Mouse (Mus musculus): Measurements from ENCODE around the gene Nr1h5. TPM values are rescaled to one million over a fixed set of nuclear protein-coding genes. Genes with fewer than 3 reads are reported as not detected.

The Nr1h5 gene
- not detected for total RNA-seq (2021)
- long read RNA-seq, experiment 1: 0 reads
- long read RNA-seq, experiment 2: 0 reads

GRCm38 (mm10) chr3:102964033-102964432 is at the start of gene Nr1h5:
Nr1h5 (minus strand) TSS chr3:102964133.
- no peak for DNase-seq (ENCODE audit: low spot score in 2 of 2)
- Histone ChIP-seq H3K27ac (no peak within 1 kb of the TSS), H3K4me3 (no peak within 1 kb of the TSS)
- no peak for TF ChIP-seq CTCF (conservative IDR thresholded peaks at IDR 0.05)

DNA sequence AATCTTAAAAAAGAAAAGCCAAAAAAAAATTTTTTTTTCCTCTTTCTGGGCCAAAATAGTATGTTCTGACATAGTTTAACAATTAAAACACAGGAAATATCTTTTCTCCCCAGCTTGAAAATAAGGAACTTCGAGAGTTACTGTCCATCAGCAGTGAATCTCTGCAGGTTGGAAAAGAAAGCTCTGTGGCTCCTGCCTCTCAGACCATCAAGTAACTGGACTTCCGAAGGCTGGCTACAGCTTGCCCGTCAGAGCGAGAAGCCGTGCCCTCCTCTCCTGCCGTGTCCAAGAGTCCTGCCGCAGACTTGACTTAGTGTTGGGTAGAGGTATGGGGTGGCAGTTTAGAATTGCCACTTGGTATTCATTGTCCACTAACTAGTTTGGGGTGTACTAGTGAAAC is 37.7 kb upstream of the Nr1h5 start:
- TF ChIP-seq CTCF (conservative IDR thresholded peaks at IDR 0.05): no peak
- Histone ChIP-seq H3K4me3 (no peak overlapping the region), H3K27ac (no peak overlapping the region)
- no peak for DNase-seq (ENCODE audit: low spot score in 2 of 2)

DNA sequence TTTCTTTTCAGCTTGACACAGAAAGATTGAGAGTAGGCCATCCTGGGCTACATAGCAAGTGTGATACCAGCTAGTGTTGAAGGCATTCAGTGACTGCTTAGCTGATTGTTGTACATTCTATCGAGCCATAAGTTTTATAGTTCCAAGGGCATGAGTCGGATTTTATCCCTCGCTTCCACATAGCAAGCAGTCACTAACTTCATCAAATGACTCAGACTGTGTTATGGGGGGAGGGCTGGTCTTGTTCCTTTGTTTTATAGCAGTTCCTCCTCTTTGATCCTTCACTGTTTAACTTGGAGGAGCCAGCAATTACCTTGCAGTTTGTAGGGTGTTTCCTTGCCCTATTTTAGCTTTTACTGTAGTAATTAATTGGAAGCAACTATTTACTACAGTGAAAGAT is 33.7 kb upstream of the Nr1h5 start:
- H3K27ac ChIP-seq: no peak overlapping the region
- H3K4me3 ChIP-seq: no peak overlapping the region
- no peak for DNase-seq (ENCODE audit: low spot score in 2 of 2)
- no peak for TF ChIP-seq CTCF (conservative IDR thresholded peaks at IDR 0.05)

DNA sequence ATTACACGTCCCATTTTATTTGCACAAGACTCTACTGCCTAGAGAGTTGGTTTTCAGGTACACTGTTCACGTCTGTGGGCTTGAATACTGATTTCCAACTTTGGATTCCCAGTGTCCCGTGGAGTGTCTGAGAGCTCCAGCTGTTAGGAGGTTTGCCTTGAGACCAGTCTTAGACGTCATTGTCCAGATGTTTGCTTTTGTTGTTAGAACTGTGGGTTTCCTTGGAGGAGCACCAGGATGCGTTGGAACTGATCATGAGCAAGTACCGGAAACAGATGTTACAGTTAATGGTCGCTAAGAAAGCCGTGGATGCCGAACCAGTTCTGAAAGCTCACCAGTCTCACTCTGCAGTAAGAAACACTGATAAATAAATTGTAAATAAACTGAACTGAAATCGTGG is 33.1 kb upstream of the Nr1h5 start:
- Histone ChIP-seq H3K27ac (no peak overlapping the region), H3K4me3 (no peak overlapping the region; the same call in 1 of the 2 replicates)
- no peak for TF ChIP-seq CTCF (conservative IDR thresholded peaks at IDR 0.05)
- no peak for DNase-seq (ENCODE audit: low spot score in 2 of 2)

DNA sequence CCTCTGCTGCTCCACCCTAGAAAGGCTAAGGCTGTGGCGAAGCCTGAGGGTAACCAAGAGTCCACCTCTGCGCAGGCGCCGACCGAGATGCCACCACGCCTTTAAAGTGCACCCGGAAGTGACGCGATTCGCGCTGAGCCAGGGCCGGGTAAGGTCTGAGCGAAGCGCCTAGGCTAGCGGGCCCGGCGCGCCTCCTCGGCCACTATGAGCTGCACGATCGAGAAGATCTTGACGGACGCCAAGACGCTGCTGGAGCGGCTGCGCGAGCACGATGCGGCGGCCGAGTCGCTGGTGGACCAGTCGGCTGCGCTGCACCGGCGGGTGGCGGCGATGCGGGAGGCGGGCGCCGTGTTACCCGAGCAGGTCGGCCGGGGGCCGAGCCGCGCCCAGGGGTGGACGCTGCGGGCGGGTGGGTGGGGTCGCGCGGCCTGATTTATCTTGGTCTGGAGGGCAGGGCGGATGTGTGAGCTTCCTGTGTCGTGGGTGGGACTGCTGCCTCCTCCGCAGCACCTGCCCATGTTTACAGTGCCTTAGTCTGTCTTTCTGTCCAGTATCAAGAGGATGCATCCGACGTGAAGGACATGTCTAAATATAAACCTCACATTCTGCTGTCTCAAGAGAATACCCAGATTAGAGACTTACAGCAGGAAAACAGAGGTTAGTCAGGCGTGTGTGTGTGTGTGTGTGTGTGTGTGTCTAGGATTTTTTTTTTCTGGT is 31.8 kb upstream of the Nr1h5 start, which contains the start of gene Sike1:
Gene Sike1, plus strand, starts transcription at position 104 of the 717 bp plus-strand sequence.
- Histone ChIP-seq H3K4me3 (peak within 1 kb of the TSS; percentile 91), H3K27ac (peak within 1 kb of the TSS; percentile 93)
- no peak for TF ChIP-seq CTCF (conservative IDR thresholded peaks at IDR 0.05)
- peak; percentile 94 for DNase-seq (ENCODE audit: low spot score in 2 of 2)

- Histone ChIP-seq H3K27ac (peak overlapping the region; percentile 93), H3K4me3 (peak overlapping the region; percentile 91)
- no peak for TF ChIP-seq CTCF (conservative IDR thresholded peaks at IDR 0.05)
- no peak for DNase-seq (ENCODE audit: low spot score in 2 of 2)
These were observed 31.3 kb upstream of the Nr1h5 start for GRCm38 (mm10) chr3:102995233-102995604.

DNA sequence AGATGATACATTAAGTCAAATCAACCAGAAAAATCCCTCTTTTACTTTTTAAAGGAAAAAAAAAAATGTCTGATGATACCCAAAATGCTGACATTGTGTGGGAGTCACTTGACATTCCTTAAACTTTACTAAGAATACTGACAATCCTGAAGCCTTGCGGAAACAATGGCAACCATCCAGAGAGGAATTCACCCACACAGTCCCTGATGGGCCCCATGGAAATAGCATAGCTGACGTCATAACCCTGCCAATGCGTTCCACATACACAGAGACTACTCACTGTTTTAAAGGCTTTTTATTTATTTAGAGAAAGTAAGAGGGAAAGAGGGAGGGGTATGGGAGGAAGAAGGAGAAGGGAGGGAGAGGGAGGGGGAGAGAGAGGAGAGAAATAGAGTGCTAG is 29.0 kb upstream of the Nr1h5 start:
- no peak for TF ChIP-seq CTCF (conservative IDR thresholded peaks at IDR 0.05)
- DNase-seq (ENCODE audit: low spot score in 2 of 2): no peak
- H3K4me3 ChIP-seq: no peak overlapping the region
- H3K27ac ChIP-seq: no peak overlapping the region

GRCm38 (mm10) chr3:102991041-102991440 is 27.1 kb upstream of the Nr1h5 start:
- Histone ChIP-seq H3K27ac (no peak overlapping the region), H3K4me3 (no peak overlapping the region)
- DNase-seq (ENCODE audit: low spot score in 2 of 2): no peak
- TF ChIP-seq CTCF (conservative IDR thresholded peaks at IDR 0.05): no peak

DNA sequence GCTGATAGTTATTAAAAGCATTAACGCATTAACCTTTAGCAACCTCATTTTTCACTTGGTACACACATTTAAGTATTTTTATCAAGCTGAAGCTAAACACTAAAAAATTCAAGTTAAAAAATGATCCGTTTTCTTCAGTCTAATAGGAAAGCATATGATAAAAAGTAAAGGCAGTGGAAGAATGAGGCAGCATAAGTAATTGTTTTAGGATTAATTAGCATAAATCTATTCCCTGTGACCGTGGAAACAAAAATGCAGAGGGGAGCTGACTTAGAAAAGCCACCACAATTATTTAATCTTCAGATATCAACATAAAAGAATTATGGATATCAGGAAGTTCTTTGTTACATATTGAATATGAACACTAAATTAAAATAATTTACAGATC is 16.4 kb upstream of the Nr1h5 start:
- Histone ChIP-seq H3K27ac (no peak overlapping the region), H3K4me3 (peak overlapping the region; percentile 30; the same call in 1 of the 2 replicates)
- DNase-seq (ENCODE audit: low spot score in 2 of 2): no peak
- TF ChIP-seq CTCF (conservative IDR thresholded peaks at IDR 0.05): no peak

GRCm38 (mm10) chr3:102979550-102980348 is 15.8 kb upstream of the Nr1h5 start:
- TF ChIP-seq CTCF (conservative IDR thresholded peaks at IDR 0.05): peak; percentile 43
- peak in 1 of 2 experiments; percentile 25 for DNase-seq (ENCODE audit: low spot score in 2 of 2)
- no peak overlapping the region for H3K27ac ChIP-seq
- H3K4me3 ChIP-seq: peak overlapping the region; percentile 30; the same call in 1 of the 2 replicates

- Histone ChIP-seq H3K27ac (no peak overlapping the region), H3K4me3 (no peak overlapping the region)
- TF ChIP-seq CTCF (conservative IDR thresholded peaks at IDR 0.05): no peak
- no peak for DNase-seq (ENCODE audit: low spot score in 2 of 2)
These were observed 13.0 kb upstream of the Nr1h5 start for GRCm38 (mm10) chr3:102976906-102977305.

GRCm38 (mm10) chr3:102970508-102970907 is 6.6 kb upstream of the Nr1h5 start:
- Histone ChIP-seq H3K4me3 (no peak overlapping the region), H3K27ac (no peak overlapping the region)
- no peak for TF ChIP-seq CTCF (conservative IDR thresholded peaks at IDR 0.05)
- DNase-seq (ENCODE audit: low spot score in 2 of 2): no peak

- no peak for DNase-seq (ENCODE audit: low spot score in 2 of 2)
- Histone ChIP-seq H3K4me3 (no peak overlapping the region), H3K27ac (no peak overlapping the region)
- TF ChIP-seq CTCF (conservative IDR thresholded peaks at IDR 0.05): no peak
These were observed 6.1 kb upstream of the Nr1h5 start for GRCm38 (mm10) chr3:102970067-102970466.
